Mouse (Mus musculus) cerebellum, postnatal 4 days (tissue): Measurements from ENCODE around the gene Gm49361.

Experiments
- DNase-seq, 2 experiments: peaks; one replicate each; pipeline ENCODE4 v3.0.0; 2022; ENCODE audit warnings: low spot score in 2 of 2, mixed read lengths in 1 of 2

Gene Gm49361

DNA sequence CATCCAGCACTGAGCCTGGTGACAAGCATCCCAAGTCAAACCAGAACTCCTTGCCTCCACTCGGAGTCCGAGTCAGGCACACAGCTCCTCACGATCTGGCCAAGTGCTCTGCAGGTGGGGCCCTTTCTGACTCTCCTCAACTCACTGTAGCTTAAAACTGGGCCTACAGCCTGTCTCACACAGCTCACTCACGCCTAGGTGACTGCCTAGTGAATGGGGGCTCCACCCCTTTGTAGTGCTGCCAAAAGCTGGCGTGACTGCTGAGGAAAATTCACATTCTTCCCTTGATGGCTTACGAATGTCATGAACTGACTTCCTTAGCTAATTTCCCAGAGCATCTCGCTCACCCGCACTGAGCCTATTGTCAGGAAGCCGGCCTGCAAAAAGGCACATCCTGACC lies 15.4 kb downstream of the Gm49361 start:
- no peak for DNase-seq

DNA sequence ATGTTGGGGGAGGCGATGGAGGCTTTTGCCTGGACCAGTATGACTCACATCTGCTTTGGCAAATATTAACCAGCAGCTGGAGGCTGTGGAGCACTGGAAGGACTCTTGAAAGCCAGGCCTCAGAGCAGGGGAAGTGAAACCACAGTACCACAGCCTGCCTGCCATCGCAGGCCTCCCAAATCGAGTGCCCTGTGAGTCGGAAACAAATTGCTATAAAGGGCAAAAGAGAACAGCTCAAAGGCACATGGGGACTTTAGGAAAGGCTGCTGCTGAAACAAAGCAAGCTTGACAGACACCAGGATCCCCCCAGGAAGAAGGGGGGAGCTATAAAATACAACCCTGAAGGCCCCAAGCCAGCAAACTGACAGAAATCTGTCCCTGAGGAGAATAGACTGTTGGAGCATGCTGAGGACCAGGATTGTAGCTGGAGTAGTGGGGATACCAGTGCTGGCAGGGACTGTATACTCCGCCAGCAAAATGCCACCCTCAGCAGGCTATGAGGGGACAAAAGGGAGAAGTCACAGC lies 15.9 kb downstream of the Gm49361 start:
- DNase-seq, result no peak

DNA sequence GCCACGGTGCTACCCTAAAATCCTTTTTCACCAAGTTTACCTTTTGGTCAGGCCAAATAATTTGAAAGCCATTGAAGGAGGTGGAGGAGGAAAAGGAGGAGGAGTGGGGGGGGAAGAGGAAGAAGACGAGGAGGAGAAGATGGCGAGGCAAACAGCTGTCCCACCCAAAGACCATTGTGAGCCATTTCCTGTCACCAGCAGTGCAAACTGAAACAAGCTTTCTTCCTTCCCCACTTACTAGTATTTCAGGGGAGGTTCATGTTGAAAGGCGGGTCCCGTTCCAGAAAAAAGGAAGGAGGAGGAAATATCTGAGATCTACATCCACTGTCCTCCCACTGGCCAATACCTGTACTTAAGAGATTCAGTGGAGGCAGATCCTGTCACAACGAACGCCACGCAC lies 16.5 kb downstream of the Gm49361 start:
- no peak for DNase-seq

DNA sequence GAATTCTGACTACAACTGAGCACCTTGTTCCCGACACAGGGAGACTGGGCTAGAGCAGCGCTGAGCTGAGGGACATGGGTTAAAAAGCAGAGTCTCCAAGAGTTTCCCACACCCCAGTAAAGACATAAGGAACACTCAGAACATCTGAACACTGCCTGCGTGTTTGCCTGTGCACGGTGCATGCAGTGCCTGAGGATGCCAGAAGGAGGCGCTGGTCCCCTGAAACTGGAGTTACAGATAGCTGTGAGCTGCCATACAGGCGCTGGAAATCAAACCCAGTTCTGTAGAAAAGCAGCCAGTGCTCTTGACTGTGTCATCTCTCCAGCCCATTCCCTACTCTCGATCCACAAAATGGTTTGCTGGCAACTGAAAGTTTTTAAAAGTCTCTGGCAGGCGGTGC lies 19.7 kb downstream of the Gm49361 start:
- DNase-seq, result no peak

DNA sequence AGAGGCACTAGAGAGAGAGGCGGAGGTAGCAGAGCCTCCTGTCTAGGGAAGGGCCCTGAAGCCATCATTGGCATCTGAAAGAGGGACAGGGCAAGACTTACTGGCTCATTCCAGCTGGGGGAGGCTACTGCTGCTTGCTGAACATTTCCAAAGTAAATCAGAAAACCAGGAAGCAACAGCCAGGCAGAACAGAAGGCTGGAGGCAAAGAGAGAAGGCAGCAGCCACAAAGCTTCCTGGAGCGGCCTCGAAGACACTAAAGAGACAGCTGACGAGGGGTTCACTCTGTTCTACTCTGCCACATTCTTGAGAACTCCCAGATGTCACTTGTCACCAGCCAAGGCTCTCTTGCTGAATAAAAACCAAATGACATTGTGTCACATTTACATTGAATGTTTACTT lies 21.4 kb downstream of the Gm49361 start:
- DNase-seq, result no peak

DNA sequence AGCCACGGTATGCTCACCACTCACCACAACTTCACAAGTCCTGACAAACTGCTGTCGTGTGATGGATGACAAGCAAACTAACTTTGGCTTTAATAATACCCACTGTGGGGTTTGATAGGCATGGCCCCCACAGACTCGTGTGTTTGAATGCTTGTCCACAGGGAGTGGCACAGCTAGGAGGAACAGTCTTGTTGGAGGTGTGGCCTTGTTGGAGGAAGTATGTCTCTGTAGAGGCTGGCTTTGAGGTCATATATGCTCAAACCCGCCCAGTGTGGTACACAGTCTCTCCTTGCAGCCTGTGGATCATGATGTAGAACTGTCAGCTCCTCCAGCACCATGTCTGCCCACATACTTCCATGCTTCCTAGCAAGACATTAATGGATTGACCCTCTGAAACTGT lies 27.7 kb downstream of the Gm49361 start:
- DNase-seq, result no peak

DNA sequence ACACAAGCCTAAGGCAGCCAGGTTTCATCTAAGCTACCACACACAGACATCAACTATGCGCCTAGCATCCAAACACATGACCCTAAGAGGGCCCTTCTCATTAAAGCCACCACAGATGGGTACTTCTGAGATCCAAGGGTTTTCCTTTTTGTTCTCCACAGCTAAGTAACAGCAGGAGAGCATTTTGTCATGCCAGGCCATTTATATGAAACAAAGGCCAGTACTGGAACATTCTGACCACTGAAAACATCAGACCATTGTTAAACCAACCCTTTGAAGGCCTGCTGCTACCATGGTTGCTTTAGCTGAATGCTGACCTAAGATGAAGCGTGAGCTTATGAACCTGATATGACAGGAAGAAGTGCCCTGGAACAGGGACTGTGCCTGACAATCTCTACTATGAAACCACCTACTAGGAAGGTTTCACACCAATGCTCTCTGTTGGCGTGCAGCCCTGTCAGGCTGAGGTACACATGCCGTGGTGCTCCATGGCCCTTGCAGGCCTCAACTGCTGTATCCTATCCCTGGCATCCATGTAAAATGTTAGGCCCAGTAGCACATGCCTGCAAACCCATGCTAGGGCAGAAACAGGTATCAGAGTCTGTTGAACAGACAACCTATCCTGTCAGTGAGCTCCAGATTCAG lies 29.2 kb downstream of the Gm49361 start:
- no peak for DNase-seq

DNA sequence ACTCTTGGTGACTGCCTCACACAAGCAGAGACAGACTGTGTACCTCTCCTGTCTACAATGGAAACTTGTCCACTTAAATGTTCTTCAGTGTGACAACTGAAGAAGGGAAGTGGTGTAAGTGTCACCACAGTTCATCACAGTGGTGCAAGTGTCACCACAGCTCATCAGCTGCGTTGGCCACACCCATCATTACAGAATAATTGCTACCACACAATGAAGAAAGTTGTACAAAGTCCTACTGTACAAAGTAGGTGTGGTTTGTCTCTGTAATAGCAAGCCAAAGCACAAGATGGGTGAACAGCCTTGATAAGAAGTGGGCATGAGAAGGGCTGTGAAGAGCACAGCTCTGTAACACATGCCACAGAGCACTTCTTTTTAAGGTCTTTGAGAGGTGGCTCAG lies 33.0 kb downstream of the Gm49361 start:
- no peak for DNase-seq

DNA sequence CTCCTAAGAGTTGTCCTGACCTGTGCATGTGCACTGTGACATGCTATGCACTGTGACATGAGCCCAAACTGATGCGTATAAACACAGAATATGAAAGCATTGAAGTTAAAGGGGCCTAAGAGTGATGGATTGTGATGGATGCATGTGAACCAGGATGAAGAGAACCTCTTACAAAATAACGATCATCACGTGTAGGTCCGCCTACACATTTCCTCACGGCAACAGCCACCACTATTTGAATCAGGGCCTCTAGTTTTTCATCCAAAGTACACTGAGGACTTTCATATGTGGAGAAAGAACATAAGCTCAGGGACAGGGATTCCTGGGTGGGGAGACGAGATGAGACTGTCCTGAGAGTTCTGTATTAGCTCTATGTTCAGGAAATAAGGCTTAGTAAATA lies 34.8 kb downstream of the Gm49361 start:
- DNase-seq, result no peak

DNA sequence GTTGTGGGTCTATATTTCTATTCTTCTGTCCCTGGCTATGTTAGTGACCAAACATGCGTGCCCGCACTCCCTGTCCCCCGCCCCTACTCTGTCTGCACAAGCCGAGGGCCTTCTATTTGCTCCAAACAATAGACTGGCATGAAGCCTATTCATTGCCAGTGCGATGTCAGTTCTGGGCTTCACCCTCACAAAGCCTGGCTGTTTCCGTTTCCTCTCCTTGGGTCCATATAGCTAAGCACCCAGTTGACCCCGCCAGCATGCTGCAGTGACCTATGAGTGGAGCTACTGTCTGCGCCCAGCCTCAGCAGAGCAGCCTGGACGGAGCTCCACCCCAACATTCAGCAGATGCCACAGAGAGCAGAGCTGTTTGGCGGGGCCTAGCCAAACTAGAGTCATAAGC lies 36.7 kb downstream of the Gm49361 start:
- DNase-seq, result no peak

DNA sequence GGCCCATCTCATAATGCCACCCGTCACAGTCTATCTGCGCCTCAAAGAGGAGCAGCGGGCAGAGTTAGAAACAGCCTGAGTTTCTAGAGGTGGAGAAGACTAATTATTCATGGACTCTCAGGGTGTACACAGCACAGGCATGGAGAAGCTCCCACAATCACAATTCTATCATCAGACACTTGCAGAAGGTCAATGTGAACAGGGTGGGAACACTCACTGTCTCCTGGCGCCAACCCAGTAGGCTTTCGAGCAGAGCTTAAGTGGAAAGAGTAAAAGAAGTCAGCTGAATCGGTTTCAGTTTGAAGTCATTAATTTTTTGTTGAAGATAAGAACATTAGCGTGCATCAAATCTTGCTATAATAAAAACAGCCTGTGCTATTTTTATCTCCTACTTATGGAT lies 37.3 kb downstream of the Gm49361 start:
- DNase-seq, result no peak

DNA sequence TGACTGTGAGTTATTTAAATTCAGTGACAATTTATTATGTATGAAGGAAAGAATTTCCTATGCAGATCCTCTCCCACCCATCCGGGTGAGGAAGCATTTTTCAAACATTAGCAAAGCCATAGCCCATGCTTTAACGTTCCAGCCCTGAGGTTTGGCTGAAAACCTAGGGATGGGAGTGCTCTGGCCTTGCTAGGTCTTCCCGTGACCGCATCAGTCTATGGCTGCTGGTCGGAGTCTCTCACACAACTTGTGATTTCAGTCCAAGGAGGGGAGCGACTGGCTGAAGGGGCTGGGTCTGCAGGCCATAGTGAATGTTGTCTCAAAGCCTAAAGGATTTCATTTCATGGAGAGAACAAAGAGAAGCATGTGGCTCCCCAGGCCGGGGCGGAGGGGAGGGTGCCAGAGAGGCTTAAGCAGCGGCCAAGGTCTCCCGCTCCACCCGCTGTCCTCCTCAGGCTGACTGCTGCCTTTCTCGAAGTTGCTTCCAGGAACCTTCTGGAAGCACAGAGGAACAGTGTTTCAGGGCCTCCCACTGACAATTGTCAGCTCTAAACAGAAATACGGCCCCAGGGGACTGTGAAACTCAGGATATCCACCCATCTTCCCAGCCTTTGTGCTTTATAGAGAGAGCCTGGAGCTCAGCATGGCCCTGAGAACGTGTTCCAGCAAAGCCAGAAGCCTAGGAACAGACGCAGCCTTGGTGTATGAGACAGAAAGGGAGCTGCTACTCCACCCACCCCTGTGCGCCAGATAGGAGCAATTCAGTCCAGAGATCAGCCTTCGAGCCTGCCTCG lies 38.6 kb downstream of the Gm49361 start:
- peak in 1 of 2 experiments; percentile 52 for DNase-seq

DNA sequence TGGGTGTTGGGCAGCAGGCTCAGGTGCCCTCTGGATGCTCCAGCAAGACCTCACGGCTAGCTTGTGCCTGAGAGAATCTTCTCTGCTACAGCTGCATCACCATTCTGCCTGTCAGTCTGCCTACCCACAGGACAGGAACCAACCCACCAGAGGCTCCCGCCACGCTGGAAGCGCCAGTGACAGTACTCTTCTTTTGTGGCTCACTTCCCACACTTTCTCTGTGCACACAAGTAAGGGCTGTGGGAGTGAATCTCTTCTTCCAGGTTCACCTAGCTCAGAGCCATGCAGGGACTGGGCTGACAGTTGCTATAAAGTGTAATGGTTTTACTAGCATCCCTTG lies 39.2 kb downstream of the Gm49361 start:
- DNase-seq, result no peak

DNA sequence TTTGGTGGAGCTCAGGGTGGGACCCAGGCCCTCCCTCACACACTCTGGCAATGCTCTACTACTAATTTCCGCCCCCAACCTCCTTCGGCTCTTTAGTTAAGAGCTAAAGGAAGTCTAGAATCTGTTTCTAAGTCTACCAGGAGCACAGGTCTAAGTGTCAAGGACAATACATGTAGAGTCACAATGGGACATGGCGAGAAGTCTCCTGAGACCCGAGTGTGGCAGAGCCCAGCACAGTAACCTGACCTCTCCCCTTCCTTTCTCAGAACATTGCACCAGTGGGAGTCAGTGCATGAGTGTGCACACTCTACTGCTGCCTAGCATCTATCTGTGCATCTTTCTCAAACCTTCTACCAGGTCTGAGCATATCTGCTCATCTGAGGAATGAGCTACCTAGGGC lies 40.1 kb downstream of the Gm49361 start:
- no peak for DNase-seq

DNA sequence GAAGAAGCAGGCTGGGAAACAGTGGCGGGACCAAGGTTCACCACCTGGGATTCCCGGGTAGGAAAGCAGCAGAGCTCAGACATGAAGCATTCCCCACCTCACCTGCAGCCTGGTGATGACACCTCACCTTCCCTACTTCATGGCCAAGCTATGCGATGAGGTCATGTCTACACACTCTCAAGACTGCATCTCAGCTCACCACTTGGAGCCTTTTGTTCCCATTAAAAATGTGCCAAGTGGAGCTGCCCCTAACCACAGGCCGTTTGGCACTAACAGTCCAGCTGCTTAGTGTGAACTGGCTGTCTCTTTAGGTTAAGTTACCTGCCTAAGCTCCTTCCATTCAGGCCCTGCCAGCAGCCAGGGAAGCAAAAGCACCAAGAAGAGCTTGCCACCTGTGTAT lies 40.8 kb downstream of the Gm49361 start:
- DNase-seq, result no peak

DNA sequence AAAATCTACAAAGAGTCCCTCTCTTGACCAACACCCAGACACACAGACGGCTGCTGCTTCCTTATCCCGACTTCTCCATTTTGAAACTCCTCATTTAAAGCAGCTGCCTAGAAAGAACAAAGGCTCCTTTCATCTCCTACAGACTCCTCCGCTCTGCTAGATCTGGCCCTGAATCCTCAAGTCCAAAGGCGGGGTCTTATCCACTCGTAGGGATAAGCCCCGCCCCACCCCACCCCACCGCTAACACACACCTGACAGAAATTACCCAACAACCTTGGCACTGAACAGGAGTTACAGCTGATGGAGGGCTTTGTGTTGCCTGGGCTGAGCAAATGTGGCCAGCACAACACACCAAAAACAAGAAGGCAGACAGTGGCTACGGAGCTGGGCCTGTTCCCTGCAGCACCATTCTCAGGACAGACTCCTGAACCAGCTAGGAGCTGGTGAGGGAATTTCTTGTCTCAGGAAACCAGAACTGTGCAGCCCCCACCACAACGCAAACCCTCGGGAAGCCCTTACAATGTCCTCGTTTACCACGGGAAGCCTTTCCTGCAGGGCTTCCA lies 43.9 kb downstream of the Gm49361 start:
- DNase-seq, result no peak

DNA sequence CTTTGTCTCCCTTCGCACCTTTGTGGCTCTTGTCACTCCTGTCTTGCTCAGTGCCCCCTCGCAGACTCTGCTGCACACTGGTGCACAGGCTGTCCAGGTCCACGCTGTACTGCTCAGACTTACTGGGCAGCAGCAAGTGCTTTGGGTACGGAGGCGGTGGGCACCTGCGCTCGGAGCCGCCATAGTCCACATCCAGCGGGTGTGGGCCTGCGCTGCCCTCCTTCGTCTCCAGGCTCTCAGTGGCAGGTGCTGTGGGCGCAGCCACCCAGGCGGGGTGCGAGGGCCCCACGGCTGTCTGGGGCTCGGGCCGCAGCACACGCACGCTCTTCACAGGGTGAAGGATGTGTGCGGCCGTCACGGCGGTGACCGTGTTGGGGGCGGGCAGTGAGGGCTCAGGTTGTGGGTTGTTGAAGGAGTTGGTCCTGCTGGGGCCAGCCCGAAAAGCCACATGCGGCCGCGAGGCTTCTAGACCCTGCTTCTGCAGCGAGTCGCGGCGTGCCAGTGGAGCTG lies 46.4 kb downstream of the Gm49361 start:
- DNase-seq, result no peak

DNA sequence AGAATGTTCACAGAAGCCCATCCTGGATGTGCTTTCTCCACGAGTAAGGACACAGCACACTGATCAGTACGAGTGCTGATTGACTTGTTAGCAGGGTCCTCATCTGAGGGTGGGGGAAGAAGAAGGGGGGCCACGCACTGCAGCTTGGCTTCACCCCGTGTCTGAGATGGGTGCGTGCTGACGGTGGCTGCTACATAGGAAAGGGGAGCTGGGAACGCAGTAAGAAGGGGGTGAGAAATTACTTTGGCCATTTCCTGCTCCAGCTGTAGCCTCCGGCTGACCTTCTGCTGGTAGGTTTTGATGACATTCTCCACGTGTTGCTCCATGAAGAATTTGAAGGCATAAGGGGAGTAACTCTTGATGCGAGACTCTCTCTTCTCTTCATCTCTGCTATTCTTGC lies 46.9 kb downstream of the Gm49361 start:
- DNase-seq, result no peak

DNA sequence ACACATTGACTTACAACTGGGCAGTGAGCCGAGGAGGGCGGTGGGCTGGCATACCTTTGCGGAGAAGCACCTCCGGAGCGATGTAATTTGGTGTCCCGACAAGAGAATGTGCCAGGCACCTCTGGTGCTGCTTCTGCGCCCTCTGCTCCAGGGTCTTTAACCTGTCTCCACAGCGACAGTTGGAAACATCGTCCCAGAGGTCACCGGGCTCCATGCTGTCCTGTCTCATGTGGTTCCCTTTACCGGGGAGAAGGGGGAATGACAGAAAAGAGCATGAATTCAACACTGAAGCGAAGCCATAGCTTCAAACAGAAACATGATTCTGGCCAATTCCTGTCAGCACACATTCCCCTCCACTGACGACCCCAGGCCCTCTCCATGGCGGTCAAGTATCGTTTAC lies 49.8 kb downstream of the Gm49361 start:
- DNase-seq, result no peak

DNA sequence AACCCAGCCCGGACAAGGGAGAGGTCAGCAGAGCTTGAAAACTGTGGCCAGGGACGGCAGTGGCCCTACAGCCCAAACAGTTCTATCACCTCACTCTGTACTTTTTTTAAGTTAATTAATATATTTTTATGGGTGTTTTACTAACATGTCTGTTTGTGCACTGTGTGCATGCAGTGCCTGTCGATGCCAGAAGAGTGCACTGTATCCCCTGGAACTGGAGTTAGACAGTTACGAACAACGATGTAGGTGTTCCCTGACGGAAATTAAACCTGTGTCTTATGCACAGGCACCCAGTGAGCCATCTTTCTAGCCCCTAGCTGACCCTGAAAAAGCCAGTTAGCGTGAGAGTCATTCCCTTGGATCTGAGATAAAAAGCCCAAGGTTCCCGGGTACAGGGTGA lies 50.4 kb downstream of the Gm49361 start:
- no peak for DNase-seq

DNA sequence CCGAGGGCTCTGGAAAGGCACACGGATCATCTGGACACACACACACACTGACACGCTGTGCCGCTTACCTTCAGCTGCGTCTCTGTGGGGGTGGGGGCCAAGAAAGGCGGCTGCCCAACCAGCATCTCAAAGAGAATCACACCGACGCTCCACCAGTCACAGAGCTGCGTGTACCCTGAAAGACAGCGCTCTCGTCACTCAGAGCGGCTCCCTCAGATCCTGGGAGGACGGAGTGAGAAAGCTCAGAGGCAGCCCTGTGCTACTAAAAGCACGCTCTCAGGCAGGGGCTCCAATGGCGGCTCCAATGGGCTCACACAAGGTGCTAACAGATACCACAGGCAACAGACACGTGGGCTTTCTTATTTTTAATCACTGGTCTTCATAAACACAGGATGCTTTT lies 51.7 kb downstream of the Gm49361 start:
- DNase-seq, result no peak

DNA sequence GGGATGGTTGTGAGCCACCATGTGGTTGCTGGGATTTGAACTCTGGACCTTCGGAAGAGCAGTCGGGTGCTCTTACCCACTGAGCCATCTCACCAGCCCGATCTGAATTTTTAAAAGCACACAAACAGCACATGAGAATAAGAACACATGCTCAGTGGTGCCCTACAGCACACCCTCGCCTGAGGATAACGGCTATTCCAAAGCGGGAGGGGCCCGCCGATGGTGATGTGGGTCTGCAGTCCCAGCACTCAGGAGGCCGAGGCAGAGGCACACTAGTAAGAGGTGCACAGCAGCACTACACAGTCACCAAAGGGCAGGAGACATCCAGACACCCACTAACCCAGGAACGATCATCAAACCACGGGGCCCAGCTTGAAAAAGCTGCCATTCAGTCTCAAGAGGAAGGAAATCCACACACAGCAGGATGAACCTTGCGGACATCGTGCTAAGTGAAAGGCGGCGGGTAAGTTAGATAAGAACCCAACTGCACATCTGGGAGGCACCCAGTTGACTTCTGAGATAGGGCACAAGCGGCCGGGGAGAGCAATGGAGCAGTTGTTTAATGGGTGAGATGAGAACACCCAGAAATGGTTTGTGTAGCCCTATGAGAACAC lies 53.3 kb downstream of the Gm49361 start:
- no peak for DNase-seq

DNA sequence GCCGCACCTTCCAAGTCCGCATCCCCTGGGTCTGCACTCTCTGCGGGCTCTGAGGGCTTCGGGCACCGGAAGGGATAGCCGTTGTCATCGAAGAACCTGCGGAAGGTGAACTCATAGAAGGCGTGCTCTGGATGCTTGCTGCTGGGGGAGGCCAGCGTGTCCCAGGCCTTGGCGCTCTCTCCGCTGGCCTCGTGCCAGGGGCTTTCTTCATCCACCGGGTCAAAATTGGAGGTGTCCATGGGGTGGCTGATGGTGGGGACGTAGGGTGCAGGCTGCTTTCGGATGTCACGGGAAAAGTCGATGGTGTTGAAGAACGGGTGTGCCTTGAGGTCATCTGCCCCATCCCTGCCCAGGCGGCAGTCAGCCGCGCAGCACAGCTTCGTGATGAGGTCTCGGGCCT lies 54.6 kb downstream of the Gm49361 start:
- DNase-seq, result no peak
